Mouse (Mus musculus) heart, embryonic 12.5 days (tissue): Measurements from ENCODE around the gene Ccsap. TPM values are rescaled to one million over a fixed set of nuclear protein-coding genes. Genes with fewer than 3 reads are reported as not detected.

Experiments
- ATAC-seq: fragments of 200-750 bp; cut with Nextera tagmentation; 2 replicates; pipeline ENCODE4 v1.8.0; 2017; ENCODE audit warnings: moderate TSS enrichment, moderate library complexity; ENCODE audit not compliant: insufficient number of reproducible peaks, low FRiP score
- H3K27ac ChIP-seq: fragments of 300-500 bp; sonication (generic); 2 replicates; pipeline ENCODE4 v1.5.1; 2016; ENCODE audit warnings: mild to moderate bottlenecking, moderate library complexity; ENCODE audit not compliant: poor library complexity, severe bottlenecking
- H3K27me3 ChIP-seq: fragments of 300-500 bp; sonication (generic); replicated peaks from 2 replicates; pipeline ENCODE4 v1.6.1; 2016; ENCODE audit warnings: mild to moderate bottlenecking, moderate library complexity
- H3K36me3 ChIP-seq: fragments of 300-500 bp; sonication (generic); 2 replicates; pipeline ENCODE4 v1.6.1; 2016; ENCODE audit warnings: mild to moderate bottlenecking, moderate library complexity
- H3K4me1 ChIP-seq: fragments of 300-500 bp; sonication (generic); replicated peaks from 2 replicates; pipeline ENCODE4 v1.6.1; 2016; ENCODE audit warnings: mild to moderate bottlenecking
- H3K4me2 ChIP-seq: fragments of 300-500 bp; sonication (generic); 2 replicates; pipeline ENCODE4 v1.6.1; 2016; ENCODE audit warnings: mild to moderate bottlenecking, moderate library complexity
- H3K4me3 ChIP-seq: fragments of 300-500 bp; sonication (generic); 2 replicates; pipeline ENCODE4 v1.5.1; 2016; ENCODE audit warnings: mild to moderate bottlenecking
- H3K9ac ChIP-seq: fragments of 300-500 bp; sonication (generic); 2 replicates; pipeline ENCODE4 v1.6.1; 2016; ENCODE audit warnings: mild to moderate bottlenecking, moderate library complexity
- H3K9me3 ChIP-seq: fragments of 300-500 bp; sonication (generic); replicated peaks from 2 replicates; pipeline ENCODE4 v1.6.1; 2016; ENCODE audit warnings: mild to moderate bottlenecking, moderate library complexity
- WGBS: fragments of 180-500 bp; shearing (Covaris S2); methylation state at CpG from one replicate; pipeline ENCODE4 v1.1.7; 2016; 5-methylcytosine and 5-hydroxymethylcytosine counted together
- polyA plus RNA-seq: library from polyadenylated mRNA; unstranded; fragments of >200 nt; fragmentation: Nextera tagmentation; extraction: Ambion mirVana; gene quantifications from 2 replicates; pipeline ENCODE4 v1.2.1, GENCODE M21; 2016

Gene Ccsap
- polyA plus RNA-seq, 1 experiment from 2014 or later = 4.1 TPM

DNA sequence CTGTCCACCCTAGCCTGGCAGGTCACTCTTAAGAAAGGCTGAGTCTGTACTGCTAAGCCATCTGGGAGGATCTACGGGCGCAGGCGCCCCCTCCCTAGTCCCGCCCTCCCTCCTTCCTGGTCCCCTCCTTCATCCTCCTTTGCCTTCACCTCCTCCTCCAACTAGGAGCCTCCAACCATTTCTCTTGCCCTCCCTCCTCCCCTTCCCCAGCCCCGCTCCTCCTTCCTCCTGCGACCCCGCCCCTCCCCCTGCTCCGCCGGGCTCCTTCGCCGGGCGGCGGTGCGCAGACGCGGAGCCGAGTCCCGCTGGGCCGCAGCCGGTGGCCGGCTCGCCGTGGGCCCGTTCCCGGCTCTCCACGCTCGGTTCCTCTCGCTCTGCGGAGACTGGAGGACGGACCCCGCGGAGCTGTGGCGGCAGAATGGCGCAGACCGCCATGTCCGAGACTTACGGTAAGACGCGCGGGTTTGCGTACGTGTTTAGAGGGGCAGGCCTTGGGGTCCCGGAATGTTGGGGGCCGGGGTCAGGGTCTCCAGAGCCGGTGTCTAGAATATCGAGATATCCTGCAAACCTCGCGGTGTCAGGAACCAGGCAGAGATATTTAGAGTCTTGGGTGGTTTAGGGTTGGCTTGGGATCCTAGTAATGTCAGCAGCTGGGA, 54.2 kb downstream of the Ccsap start, which contains the start of gene Rab4a:
Gene Rab4a, plus strand, starts transcription at position 268 of the 656 bp plus-strand sequence.
- peaks cover 16% of the 10 kb centered on the region for H3K4me1 ChIP-seq
- H3K4me2 ChIP-seq = peak within 1 kb of the TSS; percentile 79
- peak within 1 kb of the TSS; percentile 55 for H3K27ac ChIP-seq
- peaks cover 3% of the 10 kb centered on the region; the same call in 1 of the 2 replicates for H3K36me3 ChIP-seq
- under 1% methylated on average over 47 of the region's 48 CpGs for WGBS
- H3K27me3 ChIP-seq = no peaks in the 10 kb centered on the region
- H3K9me3 ChIP-seq = peaks cover 3% of the 10 kb centered on the region; the same call in 1 of the 2 replicates
- ATAC-seq = peak; percentile 86
- H3K4me3 ChIP-seq = peak within 1 kb of the TSS; percentile 69
- H3K9ac ChIP-seq = peak within 1 kb of the TSS; percentile 88

DNA sequence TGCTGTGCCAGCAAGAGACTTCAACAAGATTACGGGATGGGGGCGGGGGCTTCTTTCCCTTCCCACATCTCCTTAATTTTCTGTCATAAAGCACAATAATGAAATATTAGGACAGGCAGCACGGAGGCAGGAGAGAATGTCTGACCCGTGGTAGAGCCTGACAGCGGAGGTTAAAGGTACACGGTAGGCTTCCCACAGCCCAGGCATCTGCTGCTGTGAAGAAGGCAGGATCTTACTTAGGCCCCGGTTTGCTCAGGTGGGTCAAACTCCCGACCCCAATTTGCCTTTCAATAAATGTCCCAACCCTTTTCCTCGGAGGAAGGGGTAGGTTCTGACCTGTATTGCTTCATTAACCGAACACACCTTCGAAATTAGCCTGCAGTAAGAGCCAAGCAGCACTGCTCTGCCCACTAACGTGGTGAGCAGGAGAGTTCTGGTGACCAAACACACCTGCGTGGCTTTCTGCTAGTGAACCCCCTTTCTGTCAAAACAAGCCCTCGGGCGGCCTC, 54.7 kb downstream of the Ccsap start:
- Histone ChIP-seq H3K9me3 (peaks cover 7% of the 10 kb centered on the region; the same call in 1 of the 2 replicates), H3K4me2 (peak overlapping the region; percentile 79), H3K4me3 (peak overlapping the region; percentile 69), H3K9ac (peak overlapping the region; percentile 88), H3K36me3 (peaks cover 3% of the 10 kb centered on the region; the same call in 1 of the 2 replicates), H3K4me1 (peaks cover 16% of the 10 kb centered on the region), H3K27ac (no peak overlapping the region), H3K27me3 (no peaks in the 10 kb centered on the region)
- no peak for ATAC-seq
- WGBS = 19% methylated on average over 15 of the region's 15 CpGs

DNA sequence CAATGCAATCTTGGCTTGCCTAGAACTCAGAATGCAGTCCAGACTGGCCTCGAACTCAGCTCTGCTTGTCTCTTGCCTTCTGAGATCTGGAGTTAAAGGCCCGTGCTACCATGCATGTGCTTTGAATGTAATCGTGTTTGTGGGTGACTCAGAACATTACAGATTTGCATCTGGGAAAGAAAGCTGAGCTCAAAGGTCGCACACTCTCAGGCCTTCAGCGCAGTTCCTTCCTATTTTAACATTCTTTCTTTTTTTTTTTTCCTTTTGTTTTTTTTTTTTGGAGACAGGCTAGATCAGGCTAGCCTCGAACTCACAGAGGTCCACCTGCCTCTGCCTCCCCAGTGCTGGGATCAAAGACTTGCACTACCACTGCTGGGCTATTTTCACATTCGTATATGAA, 55.4 kb downstream of the Ccsap start:
- H3K27me3 ChIP-seq = no peaks in the 10 kb centered on the region
- H3K4me2 ChIP-seq = no peak overlapping the region
- H3K9ac ChIP-seq = no peak overlapping the region
- WGBS = 81% methylated on average over 7 of the region's 7 CpGs
- H3K4me3 ChIP-seq = no peak overlapping the region
- no peak for ATAC-seq
- H3K9me3 ChIP-seq = peaks cover 7% of the 10 kb centered on the region; the same call in 1 of the 2 replicates
- no peak overlapping the region for H3K27ac ChIP-seq
- peaks cover 16% of the 10 kb centered on the region for H3K4me1 ChIP-seq
- H3K36me3 ChIP-seq = peaks cover 3% of the 10 kb centered on the region; the same call in 1 of the 2 replicates

- Histone ChIP-seq H3K36me3 (no peaks in the 10 kb centered on the region), H3K9me3 (peaks cover 7% of the 10 kb centered on the region; the same call in 1 of the 2 replicates), H3K9ac (no peak overlapping the region), H3K4me1 (peaks cover 16% of the 10 kb centered on the region), H3K4me3 (no peak overlapping the region), H3K27ac (no peak overlapping the region), H3K27me3 (no peaks in the 10 kb centered on the region), H3K4me2 (no peak overlapping the region)
- ATAC-seq = no peak
- 60% methylated on average over 1 of the region's 1 CpGs for WGBS
Observed at GRCm38 (mm10) chr8:123803639-123804038, 56.4 kb downstream of the Ccsap start.

DNA sequence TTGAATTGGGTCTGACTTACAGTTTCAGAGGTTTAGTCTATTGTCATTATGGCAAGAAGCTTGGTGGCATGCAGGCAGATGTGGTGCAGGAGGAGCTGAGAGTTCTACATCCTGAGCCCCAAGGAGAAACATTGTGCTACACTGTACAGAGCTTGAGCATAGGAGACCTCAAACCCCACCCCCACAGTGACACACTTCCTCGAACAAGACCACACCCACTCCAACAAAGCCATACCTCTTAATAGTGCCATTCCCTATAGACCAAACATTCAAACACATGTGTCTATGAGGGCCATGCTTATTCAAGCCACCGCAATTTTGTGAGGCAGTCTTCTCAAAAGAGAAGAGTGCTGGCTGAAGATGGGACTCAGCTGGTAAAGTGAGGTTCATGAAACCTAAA, 58.5 kb downstream of the Ccsap start:
- Histone ChIP-seq H3K4me2 (no peak overlapping the region), H3K9ac (no peak overlapping the region), H3K4me1 (peaks cover 4% of the 10 kb centered on the region), H3K27me3 (no peaks in the 10 kb centered on the region), H3K4me3 (no peak overlapping the region), H3K36me3 (no peaks in the 10 kb centered on the region), H3K27ac (no peak overlapping the region), H3K9me3 (peaks cover 7% of the 10 kb centered on the region; the same call in 1 of the 2 replicates)
- 79% methylated on average over 2 of the region's 2 CpGs for WGBS
- no peak for ATAC-seq

GRCm38 (mm10) chr8:123800867-123801266, 59.1 kb downstream of the Ccsap start:
- 91% methylated on average over 7 of the region's 7 CpGs for WGBS
- no peak overlapping the region for H3K4me2 ChIP-seq
- no peak for ATAC-seq

GRCm38 (mm10) chr8:123799885-123800284, 60.1 kb downstream of the Ccsap start:
- no peak for ATAC-seq
- H3K27me3 ChIP-seq = no peaks in the 10 kb centered on the region
- H3K9ac ChIP-seq = no peak overlapping the region
- WGBS = 48% methylated on average over 3 of the region's 3 CpGs
- no peaks in the 10 kb centered on the region for H3K36me3 ChIP-seq
- peaks cover 7% of the 10 kb centered on the region; the same call in 1 of the 2 replicates for H3K9me3 ChIP-seq
- no peak overlapping the region for H3K4me3 ChIP-seq
- H3K4me2 ChIP-seq = no peak overlapping the region
- 0 out of 2 replicates have a peak, but pooled peaks cover 3% of the 10 kb centered on the region for H3K4me1 ChIP-seq
- no peak overlapping the region for H3K27ac ChIP-seq

More at GRCm38 (mm10) chr8:123800867-123801266, 59.1 kb downstream of the Ccsap start:
- Histone ChIP-seq H3K9me3 (peaks cover 7% of the 10 kb centered on the region; the same call in 1 of the 2 replicates), H3K4me3 (no peak overlapping the region), H3K27ac (no peak overlapping the region), H3K9ac (no peak overlapping the region), H3K27me3 (no peaks in the 10 kb centered on the region), H3K36me3 (no peaks in the 10 kb centered on the region), H3K4me1 (peaks cover 3% of the 10 kb centered on the region; the same call in 1 of the 2 replicates)

DNA sequence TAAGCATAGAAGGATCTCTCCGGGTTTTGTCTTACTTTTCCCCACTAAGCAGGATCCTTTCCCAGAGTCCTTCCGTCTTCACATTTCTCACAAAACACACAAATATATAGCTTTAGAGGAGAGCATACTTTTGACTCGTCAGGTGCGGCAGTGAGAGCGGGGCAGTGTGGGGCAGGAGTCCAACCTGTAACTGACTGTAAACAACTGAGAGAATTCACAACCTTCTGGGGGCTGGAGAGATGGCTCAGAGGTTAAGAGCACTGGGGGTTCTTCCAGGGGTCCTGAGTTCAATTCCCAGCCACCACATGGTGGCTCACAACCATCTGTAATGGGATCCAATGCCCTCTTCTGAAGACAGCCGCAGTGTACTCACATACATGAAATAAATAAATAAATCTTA, 60.6 kb downstream of the Ccsap start:
- H3K4me1 ChIP-seq = 0 out of 2 replicates have a peak, but pooled peaks cover 3% of the 10 kb centered on the region
- no peaks in the 10 kb centered on the region for H3K36me3 ChIP-seq
- no peak overlapping the region for H3K9ac ChIP-seq
- no peak overlapping the region for H3K4me3 ChIP-seq
- H3K4me2 ChIP-seq = no peak overlapping the region
- ATAC-seq = no peak
- H3K9me3 ChIP-seq = peaks cover 7% of the 10 kb centered on the region; the same call in 1 of the 2 replicates
- H3K27ac ChIP-seq = no peak overlapping the region
- no peaks in the 10 kb centered on the region for H3K27me3 ChIP-seq
- 74% methylated on average over 6 of the region's 6 CpGs for WGBS

- Histone ChIP-seq H3K4me1 (0 out of 2 replicates have a peak, but pooled peaks cover 3% of the 10 kb centered on the region), H3K9me3 (peaks cover 7% of the 10 kb centered on the region; the same call in 1 of the 2 replicates), H3K4me2 (no peak overlapping the region), H3K4me3 (no peak overlapping the region), H3K9ac (no peak overlapping the region), H3K36me3 (no peaks in the 10 kb centered on the region), H3K27ac (no peak overlapping the region), H3K27me3 (no peaks in the 10 kb centered on the region)
- 73% methylated on average over 15 of the region's 15 CpGs for WGBS
- ATAC-seq = no peak
Observed at GRCm38 (mm10) chr8:123797928-123798327, 62.1 kb downstream of the Ccsap start.

- 32% methylated on average over 4 of the region's 4 CpGs for WGBS
- Histone ChIP-seq H3K4me1 (0 out of 2 replicates have a peak, but pooled peaks cover 3% of the 10 kb centered on the region), H3K9ac (no peak overlapping the region), H3K4me2 (no peak overlapping the region), H3K27ac (no peak overlapping the region), H3K4me3 (no peak overlapping the region), H3K36me3 (no peaks in the 10 kb centered on the region), H3K27me3 (peaks cover 3% of the 10 kb centered on the region; the same call in 1 of the 2 replicates), H3K9me3 (peaks cover 7% of the 10 kb centered on the region; the same call in 1 of the 2 replicates)
- no peak for ATAC-seq
Observed at GRCm38 (mm10) chr8:123796758-123797157, 63.3 kb downstream of the Ccsap start.

- Histone ChIP-seq H3K4me2 (no peak overlapping the region), H3K9ac (no peak overlapping the region), H3K4me3 (no peak overlapping the region), H3K9me3 (no peaks in the 10 kb centered on the region), H3K27ac (no peak overlapping the region), H3K27me3 (peaks cover 6% of the 10 kb centered on the region; the same call in 1 of the 2 replicates), H3K4me1 (0 out of 2 replicates have a peak, but pooled peaks cover 3% of the 10 kb centered on the region), H3K36me3 (no peaks in the 10 kb centered on the region)
- 74% methylated on average over 4 of the region's 4 CpGs for WGBS
- ATAC-seq = no peak
Observed at GRCm38 (mm10) chr8:123794766-123795165, 65.2 kb downstream of the Ccsap start.
